Mouse (Mus musculus): Measurements from ENCODE around the gene Eif5b.

- TF ChIP-seq GATA1 (IDR thresholded peaks at IDR 0.05; ENCODE audit: borderline replicate concordance, low read length), result no peak
- TF ChIP-seq CTCF (IDR thresholded peaks at IDR 0.05; ENCODE audit: low read depth, low read length), result no peak
These were observed 32.2 kb upstream of the Eif5b start for GRCm38 (mm10) chr1:37965571-37965970.
